Mouse (Mus musculus): ENCODE data around the gene Smim1. TPM values are rescaled to one million over a fixed set of nuclear protein-coding genes. Genes with fewer than 3 reads are reported as not detected.

Gene Smim1
- polyA plus RNA-seq, 1 experiment = 24.3 TPM

DNA sequence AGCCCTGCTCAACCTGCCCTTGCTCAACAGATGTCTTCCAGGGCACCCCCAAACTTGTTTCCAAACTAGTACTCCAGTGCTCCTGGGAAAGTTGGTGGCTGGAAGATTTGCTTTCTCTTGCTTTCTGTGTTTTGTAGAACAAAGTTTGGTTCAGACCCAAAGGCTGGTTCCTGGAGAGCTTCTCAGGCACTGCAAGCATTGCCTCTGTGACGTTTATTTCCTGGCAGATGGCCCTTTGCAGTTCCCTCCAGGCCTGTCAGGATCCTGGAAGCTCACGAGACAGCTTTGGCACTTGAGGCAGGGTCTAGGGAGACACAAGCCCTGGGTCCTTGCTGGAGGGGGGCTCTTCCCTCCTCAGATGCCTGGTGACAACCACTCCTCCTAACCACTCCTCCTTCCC, 30.6 kb upstream of the Smim1 start:
- 38% methylated on average over 2 of the region's 2 CpGs for WGBS
- no peak overlapping the region for H3K27ac ChIP-seq (ENCODE audit: control insufficient read depth, insufficient read depth, low read length)
- H3K4me3 ChIP-seq (ENCODE audit: control insufficient read depth, insufficient read depth, low read length) = no peak overlapping the region
- TF ChIP-seq POLR2A (IDR thresholded peaks at IDR 0.05; ENCODE audit: control insufficient read depth, extremely low read depth, insufficient read depth, low read length, poor library complexity) = no peak
- TF ChIP-seq CTCF (IDR thresholded peaks at IDR 0.05; ENCODE audit: borderline replicate concordance, control insufficient read depth, extremely low read depth, insufficient read depth, low read length, poor library complexity) = no peak
- H3K4me1 ChIP-seq (replicated peaks; ENCODE audit: control insufficient read depth, insufficient read depth, low read length) = no peaks in the 10 kb centered on the region
- DNase-seq = no peak
- no peaks in the 10 kb centered on the region for H3K27me3 ChIP-seq (ENCODE audit: control insufficient read depth, insufficient read depth, low read length)
- no peaks in the 10 kb centered on the region for H3K36me3 ChIP-seq (ENCODE audit: control insufficient read depth, insufficient read depth, low read length)

GRCm38 (mm10) chr4:154056046-154056445, 30.0 kb upstream of the Smim1 start:
- no peaks in the 10 kb centered on the region for H3K36me3 ChIP-seq (ENCODE audit: control insufficient read depth, insufficient read depth, low read length)
- H3K27ac ChIP-seq (ENCODE audit: control insufficient read depth, insufficient read depth, low read length) = no peak overlapping the region

DNA sequence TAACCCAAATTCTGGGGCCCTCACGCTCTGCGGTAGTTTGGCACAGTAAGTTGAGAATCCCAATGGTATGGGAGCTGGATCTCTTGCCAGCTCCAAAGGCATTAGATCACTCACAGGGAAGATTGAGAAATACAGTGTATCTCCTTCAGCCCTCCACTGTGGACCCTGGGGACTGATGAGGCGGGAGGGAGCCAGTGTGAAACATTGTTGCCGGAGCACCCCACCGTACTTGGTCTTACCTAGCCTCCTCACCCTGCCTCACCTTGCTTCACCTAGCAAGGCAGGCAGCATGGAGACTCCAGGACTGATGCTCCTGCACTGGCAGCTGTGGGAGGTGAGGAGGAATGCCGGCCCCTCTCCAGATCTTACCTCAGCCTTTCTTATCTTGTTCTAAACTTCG, 29.5 kb upstream of the Smim1 start:
- no peaks in the 10 kb centered on the region for H3K36me3 ChIP-seq (ENCODE audit: control insufficient read depth, insufficient read depth, low read length)
- no peak overlapping the region for H3K27ac ChIP-seq (ENCODE audit: control insufficient read depth, insufficient read depth, low read length)
- no peaks in the 10 kb centered on the region for H3K4me1 ChIP-seq (replicated peaks; ENCODE audit: control insufficient read depth, insufficient read depth, low read length)
- DNase-seq = no peak
- TF ChIP-seq CTCF (IDR thresholded peaks at IDR 0.05; ENCODE audit: borderline replicate concordance, control insufficient read depth, extremely low read depth, insufficient read depth, low read length, poor library complexity) (no peak), POLR2A (IDR thresholded peaks at IDR 0.05; ENCODE audit: control insufficient read depth, extremely low read depth, insufficient read depth, low read length, poor library complexity) (no peak)
- no peak overlapping the region for H3K4me3 ChIP-seq (ENCODE audit: control insufficient read depth, insufficient read depth, low read length)
- no peaks in the 10 kb centered on the region for H3K27me3 ChIP-seq (ENCODE audit: control insufficient read depth, insufficient read depth, low read length)
- 93% methylated on average over 7 of the region's 7 CpGs for WGBS

More at GRCm38 (mm10) chr4:154056046-154056445, 30.0 kb upstream of the Smim1 start:
- DNase-seq = no peak
- H3K4me1 ChIP-seq (replicated peaks; ENCODE audit: control insufficient read depth, insufficient read depth, low read length) = no peaks in the 10 kb centered on the region
- 81% methylated on average over 2 of the region's 2 CpGs for WGBS
- H3K27me3 ChIP-seq (ENCODE audit: control insufficient read depth, insufficient read depth, low read length) = no peaks in the 10 kb centered on the region
- TF ChIP-seq POLR2A (IDR thresholded peaks at IDR 0.05; ENCODE audit: control insufficient read depth, extremely low read depth, insufficient read depth, low read length, poor library complexity) = no peak
- no peak for TF ChIP-seq CTCF (IDR thresholded peaks at IDR 0.05; ENCODE audit: borderline replicate concordance, control insufficient read depth, extremely low read depth, insufficient read depth, low read length, poor library complexity)
- no peak overlapping the region for H3K4me3 ChIP-seq (ENCODE audit: control insufficient read depth, insufficient read depth, low read length)

- WGBS = 67% methylated on average over 4 of the region's 4 CpGs
- H3K4me3 ChIP-seq (ENCODE audit: control insufficient read depth, insufficient read depth, low read length) = no peak overlapping the region
- H3K4me1 ChIP-seq (replicated peaks; ENCODE audit: control insufficient read depth, insufficient read depth, low read length) = no peaks in the 10 kb centered on the region
- TF ChIP-seq POLR2A (IDR thresholded peaks at IDR 0.05; ENCODE audit: control insufficient read depth, extremely low read depth, insufficient read depth, low read length, poor library complexity) (no peak), CTCF (IDR thresholded peaks at IDR 0.05; ENCODE audit: borderline replicate concordance, control insufficient read depth, extremely low read depth, insufficient read depth, low read length, poor library complexity) (no peak)
- no peak overlapping the region for H3K27ac ChIP-seq (ENCODE audit: control insufficient read depth, insufficient read depth, low read length)
- H3K27me3 ChIP-seq (ENCODE audit: control insufficient read depth, insufficient read depth, low read length) = no peaks in the 10 kb centered on the region
- no peaks in the 10 kb centered on the region for H3K36me3 ChIP-seq (ENCODE audit: control insufficient read depth, insufficient read depth, low read length)
- no peak for DNase-seq
Measured at GRCm38 (mm10) chr4:154053065-154053464, 27.0 kb upstream of the Smim1 start.

DNA sequence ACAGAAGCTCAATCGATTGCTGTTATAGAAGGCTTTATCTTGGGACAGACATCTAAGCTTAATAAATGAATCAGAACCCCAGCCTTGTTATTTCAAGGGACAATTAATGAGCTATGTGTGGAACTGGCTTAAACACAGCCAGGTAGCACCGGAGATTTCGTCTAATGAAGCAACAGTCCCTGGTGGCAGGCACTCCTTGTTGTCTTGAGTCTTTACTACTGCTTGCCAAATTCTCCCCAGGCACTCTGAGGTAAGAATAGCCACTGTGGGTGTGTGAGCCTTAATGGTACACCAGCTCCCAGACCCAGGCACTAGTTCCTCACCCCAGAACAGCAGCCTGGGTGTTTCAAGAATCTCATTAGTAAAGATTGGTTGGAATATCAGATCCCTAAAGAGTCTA, 25.4 kb upstream of the Smim1 start:
- DNase-seq = no peak
- 93% methylated on average over 3 of the region's 3 CpGs for WGBS
- Histone ChIP-seq H3K4me1 (replicated peaks; ENCODE audit: control insufficient read depth, insufficient read depth, low read length) (no peaks in the 10 kb centered on the region), H3K27ac (ENCODE audit: control insufficient read depth, insufficient read depth, low read length) (no peak overlapping the region), H3K4me3 (ENCODE audit: control insufficient read depth, insufficient read depth, low read length) (no peak overlapping the region), H3K36me3 (ENCODE audit: control insufficient read depth, insufficient read depth, low read length) (no peaks in the 10 kb centered on the region), H3K27me3 (ENCODE audit: control insufficient read depth, insufficient read depth, low read length) (no peaks in the 10 kb centered on the region)
- TF ChIP-seq CTCF (IDR thresholded peaks at IDR 0.05; ENCODE audit: borderline replicate concordance, control insufficient read depth, extremely low read depth, insufficient read depth, low read length, poor library complexity) = no peak
- no peak for TF ChIP-seq POLR2A (IDR thresholded peaks at IDR 0.05; ENCODE audit: control insufficient read depth, extremely low read depth, insufficient read depth, low read length, poor library complexity)

- Histone ChIP-seq H3K4me3 (ENCODE audit: control insufficient read depth, insufficient read depth, low read length) (no peak overlapping the region), H3K27me3 (ENCODE audit: control insufficient read depth, insufficient read depth, low read length) (no peaks in the 10 kb centered on the region), H3K4me1 (replicated peaks; ENCODE audit: control insufficient read depth, insufficient read depth, low read length) (no peaks in the 10 kb centered on the region), H3K27ac (ENCODE audit: control insufficient read depth, insufficient read depth, low read length) (no peak overlapping the region), H3K36me3 (ENCODE audit: control insufficient read depth, insufficient read depth, low read length) (no peaks in the 10 kb centered on the region)
- WGBS = 73% methylated on average over 5 of the region's 5 CpGs
- TF ChIP-seq POLR2A (IDR thresholded peaks at IDR 0.05; ENCODE audit: control insufficient read depth, extremely low read depth, insufficient read depth, low read length, poor library complexity) = no peak
- no peak for TF ChIP-seq CTCF (IDR thresholded peaks at IDR 0.05; ENCODE audit: borderline replicate concordance, control insufficient read depth, extremely low read depth, insufficient read depth, low read length, poor library complexity)
- no peak for DNase-seq
Measured at GRCm38 (mm10) chr4:154045837-154046236, 19.8 kb upstream of the Smim1 start.

DNA sequence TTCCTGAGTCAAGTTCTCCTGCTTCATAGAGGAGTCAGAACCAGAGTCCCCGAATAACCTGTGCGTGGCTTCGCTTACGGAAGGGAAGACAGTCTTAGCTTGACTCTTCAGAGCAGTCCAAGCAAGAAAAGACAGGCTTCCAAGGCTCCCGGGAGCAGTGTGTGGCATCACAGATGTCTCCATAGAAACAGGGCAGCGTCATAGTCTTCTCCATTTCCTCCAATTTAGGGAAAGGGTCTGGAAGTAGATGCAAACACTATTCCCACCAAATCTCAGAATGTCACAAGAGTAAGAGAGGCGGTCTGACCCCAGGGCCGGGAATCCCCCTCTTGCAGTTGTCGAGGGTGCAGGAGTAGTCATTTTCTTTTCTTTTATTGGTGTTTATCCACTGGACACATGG, 16.5 kb upstream of the Smim1 start, which contains the start of gene Ccdc27:
Ccdc27 (minus strand) TSS at position 101 of the 400 bp plus-strand sequence.
- H3K4me1 ChIP-seq (replicated peaks; ENCODE audit: control insufficient read depth, insufficient read depth, low read length) = no peaks in the 10 kb centered on the region
- no peak for DNase-seq
- WGBS = 87% methylated on average over 9 of the region's 9 CpGs
- no peak within 1 kb of the TSS for H3K4me3 ChIP-seq (ENCODE audit: control insufficient read depth, insufficient read depth, low read length)
- no peaks in the 10 kb centered on the region for H3K36me3 ChIP-seq (ENCODE audit: control insufficient read depth, insufficient read depth, low read length)
- no peak for TF ChIP-seq POLR2A (IDR thresholded peaks at IDR 0.05; ENCODE audit: control insufficient read depth, extremely low read depth, insufficient read depth, low read length, poor library complexity)
- no peak for TF ChIP-seq CTCF (IDR thresholded peaks at IDR 0.05; ENCODE audit: borderline replicate concordance, control insufficient read depth, extremely low read depth, insufficient read depth, low read length, poor library complexity)
- no peak within 1 kb of the TSS for H3K27ac ChIP-seq (ENCODE audit: control insufficient read depth, insufficient read depth, low read length)
- no peaks in the 10 kb centered on the region for H3K27me3 ChIP-seq (ENCODE audit: control insufficient read depth, insufficient read depth, low read length)
